Comparison of ENCODE assay signal across 13 mouse cellular contexts in genomic region chr6:66981864-66982263, GRCm38 (mm10). TPM values are rescaled to one million over a fixed set of nuclear protein-coding genes. Genes with fewer than 3 reads are reported as not detected.
A peak's percentile ranks its signal among the peaks of the same experiment; 100 is the strongest.
DNase-seq lines count a peak whose midpoint lies in the region; ATAC-seq and TF ChIP-seq lines count a peak whose summit lies in the region.
"Had no signal": no experiment of that assay in that cellular context is flagged by ENCODE, and none has a peak within 500 bp of the region (broad histone marks: within the 10 kb centered on the region; RNA-seq: fewer than 3 reads in every experiment).

No protein-coding gene starts in this region.

- H3K9me3 ChIP-seq in heart, embryonic 12.5 days (replicated peaks), result no peaks in the 10 kb centered on the region
- H3K9me3 ChIP-seq in midbrain, embryonic 13.5 days, result no peaks in the 10 kb centered on the region
- H3K9me3 ChIP-seq: embryonic facial prominence, embryonic 12.5 days; liver, embryonic 13.5 days had no signal

- WGBS in heart, adult 2 months, result 60% methylated on average over 1 of the region's 1 CpGs
- 79% methylated on average over 1 of the region's 1 CpGs for WGBS in heart, embryonic 12.5 days
- 73% methylated on average over 1 of the region's 1 CpGs for WGBS in midbrain, embryonic 13.5 days

- no peaks in the 10 kb centered on the region for H3K27me3 ChIP-seq in heart, adult 2 months (ENCODE audit: control insufficient read depth, insufficient read depth, low read length)
- H3K27me3 ChIP-seq in heart, embryonic 12.5 days (replicated peaks), result no peaks in the 10 kb centered on the region
- H3K27me3 ChIP-seq in midbrain, embryonic 13.5 days, result no peaks in the 10 kb centered on the region
- H3K27me3 ChIP-seq: embryonic facial prominence, embryonic 12.5 days; liver, embryonic 13.5 days had no signal

- ATAC-seq in heart, embryonic 12.5 days (ENCODE audit: insufficient number of reproducible peaks, low FRiP score), result no peak
- ATAC-seq in midbrain, embryonic 13.5 days, result no peak
- no peak for ATAC-seq in inflammation-experienced regulatory T-cells, adult 6 months
- ATAC-seq: CD4-positive, CD25-positive, alpha-beta regulatory T cell, adult 4 months had no signal

- H3K4me1 ChIP-seq in heart, adult 2 months (ENCODE audit: control insufficient read depth, insufficient read depth, low read length), result no peaks in the 10 kb centered on the region
- peaks cover 14% of the 10 kb centered on the region for H3K4me1 ChIP-seq in heart, embryonic 12.5 days (replicated peaks)
- H3K4me1 ChIP-seq in midbrain, embryonic 13.5 days (replicated peaks), result no peaks in the 10 kb centered on the region

- H3K79me2 ChIP-seq in heart, adult 2 months (replicated peaks; ENCODE audit: control insufficient read depth, insufficient read depth, low read length), result peaks cover 1% of the 10 kb centered on the region; the same call in 1 of the 2 replicates

- H3K36me3 ChIP-seq in heart, adult 2 months (ENCODE audit: control insufficient read depth, insufficient read depth, low read length), result no peaks in the 10 kb centered on the region
- H3K36me3 ChIP-seq in heart, embryonic 12.5 days, result no peaks in the 10 kb centered on the region
- H3K36me3 ChIP-seq in midbrain, embryonic 13.5 days, result no peaks in the 10 kb centered on the region
- H3K36me3 ChIP-seq: embryonic facial prominence, embryonic 12.5 days; liver, embryonic 13.5 days had no signal

- peak; percentile 69 for TF ChIP-seq EP300 in heart, adult 2 months (IDR thresholded peaks at IDR 0.05; ENCODE audit: insufficient read depth, low read depth, low read length)

- TF ChIP-seq POLR2A in heart, adult 2 months (IDR thresholded peaks at IDR 0.05; ENCODE audit: insufficient read depth, low read depth, low read length), result no peak

- intact Hi-C loops in heart, adult 2 months (cut with DNase I), result no loop called here

- no peak for TF ChIP-seq CTCF in heart, adult 2 months (IDR thresholded peaks at IDR 0.05)

- peak; percentile 38 to 72 for DNase-seq in heart, adult 2 months
- peak; percentile 16 for DNase-seq in ovary, postnatal 36 days (ENCODE audit: low spot score)
- DNase-seq in ovary, adult 18-20 months (ENCODE audit: low spot score), result no peak
- DNase-seq in fat pad, adult 2 months (ENCODE audit: extremely low read depth, low read depth, low spot score), result peak; percentile 91
- DNase-seq in skeletal muscle tissue, adult 2 months (ENCODE audit: low read depth, low spot score), result peak; percentile 75
- DNase-seq: liver, embryonic 13.5 days; right cerebral cortex, postnatal 25 days had no signal

- H3K9ac ChIP-seq in heart, adult 2 months (ENCODE audit: low read depth, low read length), result no peak overlapping the region
- no peak overlapping the region for H3K9ac ChIP-seq in heart, embryonic 12.5 days
- H3K9ac ChIP-seq in midbrain, embryonic 13.5 days (replicated peaks), result no peak overlapping the region
- H3K9ac ChIP-seq: embryonic facial prominence, embryonic 12.5 days; liver, embryonic 13.5 days had no signal

- no peak overlapping the region for H3K4me3 ChIP-seq in heart, adult 2 months
- H3K4me3 ChIP-seq in heart, embryonic 12.5 days, result no peak overlapping the region
- no peak overlapping the region for H3K4me3 ChIP-seq in midbrain, embryonic 13.5 days (replicated peaks)
- H3K4me3 ChIP-seq: embryonic facial prominence, embryonic 12.5 days; left cerebral cortex, adult 2 months; liver, embryonic 13.5 days had no signal

- peak overlapping the region; percentile 18; the same call in 1 of the 2 replicates for H3K27ac ChIP-seq in heart, adult 2 months
- no peak overlapping the region for H3K27ac ChIP-seq in heart, embryonic 12.5 days (ENCODE audit: poor library complexity, severe bottlenecking)
- no peak overlapping the region for H3K27ac ChIP-seq in midbrain, embryonic 13.5 days
- H3K27ac ChIP-seq: embryonic facial prominence, embryonic 12.5 days; left cerebral cortex, adult 2 months; liver, embryonic 13.5 days had no signal

- no peak overlapping the region for H3K4me2 ChIP-seq in heart, embryonic 12.5 days
- no peak overlapping the region for H3K4me2 ChIP-seq in midbrain, embryonic 13.5 days (replicated peaks)
- H3K4me2 ChIP-seq: embryonic facial prominence, embryonic 12.5 days; liver, embryonic 13.5 days had no signal

RNA-seq across cellular contexts. Expression of gene Gadd45a, which starts 55.4 kb away (rescaled TPM):
- 10 to 100 TPM; 14.6 to 16.1 TPM for total RNA-seq in heart, adult 2 months (2021)
- 21.5 and 30.3 TPM in 2 replicates for polyA plus RNA-seq in heart, adult 2 months (2012; rRNA removed)
- 11.9 and 12.7 TPM in 2 replicates for polyA plus RNA-seq in heart, embryonic 12.5 days (2016; fragmentation: Nextera tagmentation; extraction: Ambion mirVana)
- 18.6 and 21.1 TPM in 2 replicates for polyA plus RNA-seq in midbrain, embryonic 13.5 days (2015; fragmentation: Nextera tagmentation; extraction: Ambion mirVana)
- 1 to 10 TPM; 5.2 to 6.5 (median 5.3) TPM for polyA plus RNA-seq in inflammation-experienced regulatory T-cells, adult 6 months (2017; shearing (Covaris generic))
